Mouse (Mus musculus) neural tube, embryonic 12.5 days (tissue): ENCODE results near the gene Myo3b. TPM values are rescaled to one million over a fixed set of nuclear protein-coding genes. Genes with fewer than 3 reads are reported as not detected.

ENCODE experiments used
- ATAC-seq: fragments of 200-750 bp; cut with Nextera tagmentation; 2 replicates; pipeline ENCODE4 v1.8.0; 2017; ENCODE audit warnings: low read depth, mild to moderate bottlenecking, moderate TSS enrichment, moderate library complexity; ENCODE audit not compliant: low FRiP score
- H3K27ac ChIP-seq: fragments of 300-500 bp; sonication (generic); 2 replicates; pipeline ENCODE4 v1.5.1; 2016
- H3K27me3 ChIP-seq: fragments of 300-500 bp; sonication (generic); replicated peaks from 2 replicates; pipeline ENCODE4 v1.6.1; 2016; ENCODE audit warnings: mild to moderate bottlenecking
- H3K36me3 ChIP-seq: fragments of 300-500 bp; sonication (generic); 2 replicates; pipeline ENCODE4 v1.6.1; 2016; ENCODE audit warnings: mild to moderate bottlenecking
- H3K4me1 ChIP-seq: fragments of 300-500 bp; sonication (generic); 2 replicates; pipeline ENCODE4 v1.6.1; 2016
- H3K4me2 ChIP-seq: fragments of 300-500 bp; sonication (generic); replicated peaks from 2 replicates; pipeline ENCODE4 v1.6.1; 2016; ENCODE audit warnings: mild to moderate bottlenecking
- H3K4me3 ChIP-seq: fragments of 300-500 bp; sonication (generic); 2 replicates; pipeline ENCODE4 v1.5.1; 2016
- H3K9ac ChIP-seq: fragments of 300-500 bp; sonication (generic); 2 replicates; pipeline ENCODE4 v1.6.1; 2016; ENCODE audit warnings: mild to moderate bottlenecking
- H3K9me3 ChIP-seq: fragments of 300-500 bp; sonication (generic); 2 replicates; pipeline ENCODE4 v1.6.1; 2016; ENCODE audit warnings: mild to moderate bottlenecking
- WGBS: fragments of 180-500 bp; shearing (Covaris S2); methylation state at CpG from one replicate; pipeline ENCODE4 v1.1.7; 2016; 5-methylcytosine and 5-hydroxymethylcytosine counted together
- polyA plus RNA-seq: library from polyadenylated mRNA; unstranded; fragments of >200 nt; fragmentation: Nextera tagmentation; extraction: Ambion mirVana; gene quantifications from 2 replicates; pipeline ENCODE4 v1.2.1, GENCODE M21; 2016

Gene Myo3b
- polyA plus RNA-seq, 1 experiment from 2014 or later = 0.04 TPM

DNA sequence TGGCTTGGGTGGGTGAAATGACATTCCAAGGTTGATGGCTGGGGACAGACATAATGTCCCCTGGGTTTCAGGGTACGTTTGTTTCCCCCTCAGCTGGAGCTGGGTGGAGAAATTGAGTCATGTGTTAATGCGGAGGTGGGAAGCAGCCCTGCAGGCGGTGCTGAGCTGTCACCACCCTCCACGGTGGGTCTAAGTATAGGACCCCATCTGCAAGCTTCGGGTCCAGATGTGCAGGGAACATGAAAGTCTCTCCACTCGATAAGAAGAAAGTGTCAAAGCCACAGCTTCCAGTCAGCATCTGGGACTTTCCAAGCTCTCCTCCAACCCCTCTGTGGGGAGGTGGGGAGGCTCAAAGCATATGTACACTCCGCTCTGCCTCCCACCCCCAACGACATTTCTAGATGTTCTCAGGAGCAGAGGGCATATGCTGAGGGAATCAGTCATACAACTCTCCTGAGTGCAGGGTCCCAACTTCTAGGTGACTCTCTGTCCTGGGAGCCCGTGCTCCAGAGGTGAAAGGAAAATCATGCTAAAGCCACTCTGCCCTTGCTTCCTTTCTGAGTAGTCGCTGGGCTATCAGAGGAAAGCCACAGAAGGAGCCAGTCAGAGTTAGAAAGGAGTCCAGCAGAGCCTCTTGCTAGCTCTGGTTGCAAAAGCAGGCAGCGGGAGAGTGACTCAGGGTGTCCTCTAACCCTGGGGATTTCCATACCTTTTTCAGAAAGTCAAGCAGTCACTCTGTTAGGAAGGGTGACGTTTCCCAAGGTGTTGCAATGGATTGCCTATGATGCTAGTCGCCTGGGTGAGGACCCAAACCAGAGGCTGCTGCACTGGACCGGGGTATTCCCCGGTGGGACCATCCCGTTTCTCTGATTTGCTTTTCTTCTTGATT lies 79.7 kb downstream of the Myo3b start:
- Histone ChIP-seq H3K4me3 (no peak overlapping the region), H3K27me3 (no peaks in the 10 kb centered on the region), H3K27ac (no peak overlapping the region), H3K36me3 (no peaks in the 10 kb centered on the region), H3K9ac (no peak overlapping the region), H3K4me2 (no peak overlapping the region), H3K4me1 (no peaks in the 10 kb centered on the region), H3K9me3 (no peaks in the 10 kb centered on the region)
- no peak for ATAC-seq
- whole genome bisulfite sequencing = 59% methylated on average over 16 of the region's 16 CpGs

GRCm38 (mm10) chr2:70119265-70119663 lies 80.3 kb downstream of the Myo3b start:
- Histone ChIP-seq H3K27me3 (no peaks in the 10 kb centered on the region), H3K27ac (no peak overlapping the region), H3K36me3 (no peaks in the 10 kb centered on the region), H3K9ac (no peak overlapping the region), H3K4me3 (no peak overlapping the region), H3K4me2 (no peak overlapping the region), H3K9me3 (no peaks in the 10 kb centered on the region), H3K4me1 (no peaks in the 10 kb centered on the region)
- 93% methylated on average over 2 of the region's 2 CpGs for WGBS
- no peak for ATAC-seq

DNA sequence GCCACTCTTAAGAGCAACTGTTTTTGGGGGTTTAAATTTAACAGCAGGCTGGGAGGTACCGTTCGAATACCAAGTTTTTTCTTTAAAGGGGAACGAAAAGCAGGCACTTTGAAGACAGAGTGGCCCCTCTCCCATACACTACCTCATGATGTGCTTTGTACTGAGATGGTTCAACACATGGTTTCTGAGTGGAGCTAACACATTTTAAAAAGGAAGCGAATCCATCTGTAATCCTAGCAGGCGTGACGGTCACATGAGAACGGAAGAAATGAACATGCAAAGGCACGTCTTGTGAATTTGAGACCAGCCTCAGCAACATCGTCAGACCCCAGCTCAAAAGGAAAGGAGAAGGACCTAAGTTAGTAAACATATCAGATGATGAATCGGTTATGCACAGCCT lies 87.4 kb downstream of the Myo3b start:
- no peak for ATAC-seq
- 76% methylated on average over 10 of the region's 10 CpGs for WGBS
- H3K9me3 ChIP-seq = no peaks in the 10 kb centered on the region
- H3K4me2 ChIP-seq = peak overlapping the region; percentile 52
- no peak overlapping the region for H3K4me3 ChIP-seq
- H3K9ac ChIP-seq = no peak overlapping the region
- no peak overlapping the region for H3K27ac ChIP-seq
- H3K27me3 ChIP-seq = no peaks in the 10 kb centered on the region
- H3K36me3 ChIP-seq = no peaks in the 10 kb centered on the region
- peaks cover 11% of the 10 kb centered on the region for H3K4me1 ChIP-seq

DNA sequence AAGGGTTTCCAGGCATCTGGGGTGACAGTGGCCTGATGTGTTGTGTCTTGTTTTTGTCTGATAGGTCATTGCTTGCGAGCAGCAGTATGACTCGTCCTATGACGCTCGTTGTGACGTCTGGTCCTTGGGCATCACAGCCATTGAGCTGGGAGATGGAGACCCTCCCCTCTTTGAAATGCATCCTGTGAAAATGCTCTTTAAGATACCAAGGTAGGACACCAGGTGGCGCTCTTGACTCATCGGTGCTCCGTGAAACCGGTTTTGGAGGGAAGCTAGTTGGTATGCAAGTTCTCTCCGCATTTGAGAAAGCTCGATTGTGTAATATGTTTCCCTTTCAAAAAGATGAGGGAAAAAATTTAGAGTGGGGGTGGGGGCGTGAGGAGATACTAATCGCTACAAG lies 87.9 kb downstream of the Myo3b start:
- H3K9ac ChIP-seq = no peak overlapping the region
- H3K27ac ChIP-seq = no peak overlapping the region
- H3K4me1 ChIP-seq = peaks cover 11% of the 10 kb centered on the region
- no peaks in the 10 kb centered on the region for H3K27me3 ChIP-seq
- no peak overlapping the region for H3K4me3 ChIP-seq
- WGBS = under 1% methylated on average over 13 of the region's 13 CpGs
- peak overlapping the region; percentile 52 for H3K4me2 ChIP-seq
- ATAC-seq = peak; percentile 91
- no peaks in the 10 kb centered on the region for H3K9me3 ChIP-seq
- H3K36me3 ChIP-seq = no peaks in the 10 kb centered on the region

DNA sequence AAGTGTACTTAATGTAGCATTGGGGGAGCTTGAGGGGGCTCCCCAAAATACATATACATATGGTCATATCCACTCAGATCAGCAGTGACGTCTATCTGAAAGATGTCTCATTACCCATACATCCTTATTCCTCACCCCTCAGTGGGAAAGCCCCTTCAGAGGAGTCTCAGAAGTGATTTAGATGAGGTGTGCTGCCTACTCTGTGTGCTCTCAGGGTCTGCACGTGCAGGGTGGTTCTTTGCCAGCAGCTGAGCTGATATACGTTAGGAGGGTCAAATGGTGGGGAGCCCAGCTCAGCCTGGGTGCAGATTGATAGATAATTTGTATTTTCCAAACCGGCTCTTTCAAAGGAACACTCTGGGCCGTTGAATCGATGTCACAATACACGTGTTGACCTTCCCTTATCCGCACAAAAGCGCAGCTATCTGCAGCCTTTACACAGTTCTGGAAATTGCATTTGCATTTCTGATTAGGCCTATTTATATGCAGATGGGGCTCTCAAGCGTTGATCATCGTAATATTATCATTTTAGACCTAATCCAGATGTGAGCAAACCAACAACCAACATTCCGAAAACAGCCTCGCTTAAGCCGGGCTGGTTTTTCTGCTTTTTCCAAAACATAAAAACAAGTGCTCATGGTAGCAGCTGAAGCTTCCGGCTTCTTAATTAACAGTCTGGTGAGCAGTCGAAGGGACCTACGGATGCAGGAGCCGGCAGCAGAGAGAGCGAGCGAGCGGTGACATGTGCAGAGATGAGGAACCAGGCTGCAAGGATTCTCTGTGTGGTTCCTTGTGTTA lies 88.6 kb downstream of the Myo3b start:
- H3K27ac ChIP-seq = peak overlapping the region; percentile 42; the same call in 1 of the 2 replicates
- peak overlapping the region; percentile 52 for H3K4me2 ChIP-seq
- H3K4me3 ChIP-seq = 0 out of 2 replicates have a peak overlapping the region, but pooled peaks have one; percentile 13
- no peaks in the 10 kb centered on the region for H3K36me3 ChIP-seq
- no peaks in the 10 kb centered on the region for H3K27me3 ChIP-seq
- WGBS = 10% methylated on average over 21 of the region's 21 CpGs
- no peaks in the 10 kb centered on the region for H3K9me3 ChIP-seq
- ATAC-seq = peak; percentile 78
- H3K4me1 ChIP-seq = peaks cover 11% of the 10 kb centered on the region
- H3K9ac ChIP-seq = peak overlapping the region; percentile 38; the same call in 1 of the 2 replicates

GRCm38 (mm10) chr2:70128590-70128989 lies 89.7 kb downstream of the Myo3b start:
- Histone ChIP-seq H3K27ac (no peak overlapping the region), H3K4me2 (no peak overlapping the region), H3K9ac (no peak overlapping the region), H3K36me3 (no peaks in the 10 kb centered on the region), H3K4me1 (peaks cover 11% of the 10 kb centered on the region), H3K27me3 (no peaks in the 10 kb centered on the region), H3K9me3 (no peaks in the 10 kb centered on the region), H3K4me3 (no peak overlapping the region)
- ATAC-seq = no peak
- 77% methylated on average over 6 of the region's 6 CpGs for WGBS

DNA sequence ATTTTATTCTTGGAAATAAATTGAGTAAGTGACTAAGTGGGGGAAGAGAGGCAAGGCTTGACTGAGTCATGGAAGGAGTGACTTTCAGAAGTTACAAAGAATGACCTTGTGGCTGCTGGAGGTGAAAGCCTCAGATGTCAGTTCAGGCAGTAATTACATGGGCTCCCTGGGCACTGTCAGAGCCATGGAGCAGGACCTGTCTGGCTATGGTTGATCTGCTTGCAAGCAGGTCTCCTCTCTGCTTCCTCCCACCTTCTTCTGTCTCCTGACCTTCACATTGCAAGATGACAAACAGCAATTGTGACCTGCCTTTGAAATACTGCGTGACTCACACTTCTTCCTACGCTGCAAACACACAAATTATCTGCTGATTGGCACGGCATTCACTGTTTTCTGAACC lies 90.6 kb downstream of the Myo3b start:
- Histone ChIP-seq H3K27me3 (no peaks in the 10 kb centered on the region), H3K27ac (no peak overlapping the region), H3K36me3 (no peaks in the 10 kb centered on the region), H3K4me2 (no peak overlapping the region), H3K4me3 (no peak overlapping the region), H3K4me1 (peaks cover 11% of the 10 kb centered on the region), H3K9ac (no peak overlapping the region), H3K9me3 (no peaks in the 10 kb centered on the region)
- no peak for ATAC-seq
- 80% methylated on average over 3 of the region's 3 CpGs for WGBS

DNA sequence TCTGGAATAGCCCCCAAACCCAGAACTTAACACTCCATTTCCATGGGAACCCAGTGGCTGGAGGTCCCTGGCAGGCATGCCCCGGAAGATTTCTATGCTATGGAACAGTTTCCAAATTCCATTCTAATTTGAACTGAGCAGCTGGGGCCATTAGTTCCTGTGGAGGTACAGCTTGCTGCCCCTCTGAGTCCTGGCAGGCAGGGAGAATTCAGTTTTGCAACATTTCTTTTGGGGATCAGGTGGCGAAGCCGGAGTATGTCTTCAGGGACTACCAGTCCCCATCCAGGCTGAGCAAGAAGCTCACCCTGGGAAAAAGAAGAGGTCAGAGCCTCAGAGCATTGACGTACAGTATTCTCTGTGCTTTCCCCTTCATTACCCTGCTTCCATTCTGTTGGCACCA lies 94.4 kb downstream of the Myo3b start:
- Histone ChIP-seq H3K36me3 (no peaks in the 10 kb centered on the region), H3K9me3 (no peaks in the 10 kb centered on the region), H3K27me3 (no peaks in the 10 kb centered on the region), H3K4me2 (no peak overlapping the region), H3K9ac (no peak overlapping the region), H3K4me3 (no peak overlapping the region), H3K27ac (no peak overlapping the region), H3K4me1 (no peaks in the 10 kb centered on the region)
- ATAC-seq = no peak
- WGBS = 70% methylated on average over 4 of the region's 4 CpGs

DNA sequence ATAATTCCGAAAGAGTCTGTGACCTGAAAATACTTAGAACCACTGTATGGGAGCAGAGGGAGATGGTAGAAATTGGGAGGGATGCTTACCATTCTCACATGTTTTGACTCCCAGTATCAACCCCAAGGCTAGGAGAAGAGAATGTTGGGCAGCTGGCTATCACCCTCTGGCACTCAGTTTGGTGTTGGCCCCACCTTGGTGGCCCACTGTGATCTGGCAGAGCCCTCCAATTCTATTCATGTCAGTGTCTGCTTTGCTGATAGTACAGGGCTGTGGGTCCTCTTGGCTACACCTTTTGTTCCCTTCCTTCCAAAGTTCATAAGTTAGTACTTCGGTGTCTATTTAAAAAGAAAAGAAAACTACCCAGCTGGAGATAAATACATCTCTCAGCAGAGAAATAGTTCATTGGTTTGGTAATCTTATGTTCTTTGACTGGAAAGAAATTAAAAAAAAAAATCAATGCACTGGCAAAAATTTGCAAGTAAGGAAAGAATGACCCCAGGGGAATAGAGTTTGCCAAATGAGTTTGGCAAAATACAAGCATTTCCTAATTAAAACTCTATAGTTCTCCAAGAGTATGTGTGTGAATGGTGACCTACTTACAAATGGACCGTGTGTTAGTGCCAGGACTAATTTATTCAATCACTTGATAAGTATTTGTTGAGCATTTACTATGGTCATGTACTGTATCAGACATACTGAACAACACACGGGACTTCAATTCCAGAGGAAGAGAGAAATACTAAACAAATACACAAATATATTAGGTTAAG lies 98.5 kb downstream of the Myo3b start:
- Histone ChIP-seq H3K4me3 (no peak overlapping the region), H3K9me3 (no peaks in the 10 kb centered on the region), H3K9ac (no peak overlapping the region), H3K36me3 (no peaks in the 10 kb centered on the region), H3K27ac (no peak overlapping the region), H3K4me1 (no peaks in the 10 kb centered on the region), H3K27me3 (no peaks in the 10 kb centered on the region), H3K4me2 (no peak overlapping the region)
- no peak for ATAC-seq
- 94% methylated on average over 4 of the region's 4 CpGs for WGBS

DNA sequence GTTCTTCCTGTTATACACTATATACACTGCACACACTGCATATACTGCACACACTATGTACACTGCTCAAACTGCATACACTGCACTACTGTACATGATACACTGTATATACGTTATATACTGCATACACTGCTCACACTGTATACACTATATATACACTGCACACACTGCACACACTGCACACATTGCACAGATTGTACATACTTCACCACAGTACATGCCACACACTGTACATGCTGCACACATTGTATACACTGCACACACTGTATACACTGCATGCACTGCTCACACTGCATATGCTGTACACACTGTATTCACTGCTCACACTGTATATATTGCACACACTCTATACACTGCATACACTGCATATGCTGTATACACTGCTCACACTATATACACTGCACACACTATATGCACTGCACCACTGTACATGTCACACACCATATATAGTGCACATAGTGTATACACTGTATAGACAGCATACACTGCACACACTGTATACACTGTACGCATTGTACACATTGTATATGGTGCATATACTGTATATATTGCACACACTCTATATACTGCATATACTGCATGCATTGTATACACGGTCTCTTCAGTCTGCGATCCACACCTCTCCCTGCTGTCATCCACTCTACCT lies 104.7 kb downstream of the Myo3b start:
- no peak for ATAC-seq

DNA sequence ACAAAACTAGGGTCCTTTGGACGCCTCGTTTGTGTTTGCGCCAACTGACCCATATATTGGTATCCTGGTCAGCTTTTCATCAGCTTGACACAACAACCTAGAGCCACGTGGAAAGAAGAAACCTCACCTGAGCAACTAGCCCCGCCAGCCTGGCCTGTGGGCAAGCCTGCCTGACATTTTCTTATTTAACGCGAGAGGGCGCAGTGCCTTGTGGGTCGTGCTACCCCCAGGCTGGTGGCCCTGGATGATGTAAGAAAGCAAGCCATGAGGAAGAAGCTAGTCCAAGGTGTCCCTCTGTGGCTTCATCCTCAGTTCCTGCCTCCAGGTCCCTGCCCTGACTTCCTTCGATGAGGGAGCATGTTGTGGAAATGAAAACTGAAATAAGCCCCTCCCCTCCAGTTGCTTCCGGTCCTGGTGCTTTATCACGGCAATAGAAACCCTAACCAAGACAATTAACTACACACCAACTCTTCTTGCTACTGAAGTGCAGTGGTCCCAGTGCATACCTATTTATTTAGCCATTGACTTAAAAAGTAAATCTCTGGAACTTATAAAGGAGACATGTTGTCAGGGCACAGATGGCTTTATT lies 108.2 kb downstream of the Myo3b start:
- 61% methylated on average over 12 of the region's 12 CpGs for WGBS
- no peak for ATAC-seq
- no peak overlapping the region for H3K4me2 ChIP-seq
- no peaks in the 10 kb centered on the region for H3K36me3 ChIP-seq
- H3K27me3 ChIP-seq = no peaks in the 10 kb centered on the region
- no peak overlapping the region for H3K9ac ChIP-seq
- no peaks in the 10 kb centered on the region for H3K9me3 ChIP-seq
- no peaks in the 10 kb centered on the region for H3K4me1 ChIP-seq
- H3K4me3 ChIP-seq = no peak overlapping the region
- H3K27ac ChIP-seq = no peak overlapping the region

More for the DNA sequence above, 104.7 kb downstream of the Myo3b start:
- Histone ChIP-seq H3K9me3 (no peaks in the 10 kb centered on the region), H3K27me3 (no peaks in the 10 kb centered on the region), H3K27ac (no peak overlapping the region), H3K9ac (no peak overlapping the region), H3K4me3 (no peak overlapping the region), H3K4me2 (no peak overlapping the region), H3K4me1 (no peaks in the 10 kb centered on the region), H3K36me3 (no peaks in the 10 kb centered on the region)
- 89% methylated on average over 4 of the region's 4 CpGs for WGBS
